Mouse (Mus musculus) forebrain, embryonic 13.5 days (tissue): ENCODE measurements around the gene Rusc2. TPM values are rescaled to one million over a fixed set of nuclear protein-coding genes. Genes with fewer than 3 reads are reported as not detected.

Experiments
- ATAC-seq: fragments of 200-750 bp; cut with Nextera tagmentation; 2 replicates; pipeline ENCODE4 v1.8.0; 2017
- H3K27ac ChIP-seq: fragments of 300-500 bp; sonication (generic); 2 replicates; pipeline ENCODE4 v1.5.1; 2015; ENCODE audit warnings: inconsistent platforms, mild to moderate bottlenecking, moderate library complexity
- H3K27me3 ChIP-seq: fragments of 300-500 bp; sonication (generic); 2 replicates; pipeline ENCODE4 v1.6.1; 2015; ENCODE audit warnings: mild to moderate bottlenecking, inconsistent platforms
- H3K36me3 ChIP-seq: fragments of 300-500 bp; sonication (generic); 2 replicates; pipeline ENCODE4 v1.6.1; 2015; ENCODE audit warnings: mild to moderate bottlenecking, inconsistent platforms; ENCODE audit not compliant: poor library complexity, severe bottlenecking
- H3K4me1 ChIP-seq: fragments of 300-500 bp; sonication (generic); 2 replicates; pipeline ENCODE4 v1.6.1; 2015; ENCODE audit warnings: inconsistent platforms
- H3K4me2 ChIP-seq: fragments of 300-500 bp; sonication (generic); 2 replicates; pipeline ENCODE4 v1.6.1; 2015; ENCODE audit warnings: inconsistent platforms, mild to moderate bottlenecking, moderate library complexity
- H3K4me3 ChIP-seq: fragments of 300-500 bp; sonication (generic); 2 replicates; pipeline ENCODE4 v1.5.1; 2015; ENCODE audit warnings: mild to moderate bottlenecking, inconsistent platforms
- H3K9ac ChIP-seq: fragments of 300-500 bp; sonication (generic); 2 replicates; pipeline ENCODE4 v1.6.1; 2015; ENCODE audit warnings: mild to moderate bottlenecking, inconsistent platforms
- H3K9me3 ChIP-seq: fragments of 300-500 bp; sonication (generic); replicated peaks from 2 replicates; pipeline ENCODE4 v1.6.1; 2016; ENCODE audit warnings: inconsistent platforms
- WGBS: fragments of 180-500 bp; shearing (Covaris S2); methylation state at CpG from one replicate; pipeline ENCODE4 v1.1.7; 2015; 5-methylcytosine and 5-hydroxymethylcytosine counted together
- polyA plus RNA-seq: library from polyadenylated mRNA; unstranded; fragments of >200 nt; fragmentation: Nextera tagmentation; extraction: Ambion mirVana; gene quantifications from 2 replicates; pipeline ENCODE4 v1.2.1, GENCODE M21; 2015

Rusc2 gene
- polyA plus RNA-seq, 1 experiment from 2014 or later: 38.9 TPM

- Histone ChIP-seq H3K9ac (no peak overlapping the region), H3K36me3 (no peaks in the 10 kb centered on the region), H3K4me3 (no peak overlapping the region), H3K4me2 (no peak overlapping the region), H3K27me3 (no peaks in the 10 kb centered on the region), H3K9me3 (no peaks in the 10 kb centered on the region), H3K27ac (no peak overlapping the region), H3K4me1 (peaks cover 31% of the 10 kb centered on the region)
- WGBS: 86% methylated on average over 9 of the region's 9 CpGs
- no peak for ATAC-seq
Observed at GRCm38 (mm10) chr4:43402212-43402611, 20.4 kb downstream of the Rusc2 start.

- H3K9me3 ChIP-seq: no peaks in the 10 kb centered on the region
- no peaks in the 10 kb centered on the region for H3K36me3 ChIP-seq
- H3K4me3 ChIP-seq: no peak overlapping the region
- no peaks in the 10 kb centered on the region for H3K27me3 ChIP-seq
- H3K9ac ChIP-seq: no peak overlapping the region
- no peak overlapping the region for H3K4me2 ChIP-seq
- H3K27ac ChIP-seq: no peak overlapping the region
- H3K4me1 ChIP-seq: peaks cover 35% of the 10 kb centered on the region
- WGBS: 92% methylated on average over 10 of the region's 10 CpGs
- ATAC-seq: no peak
Observed at GRCm38 (mm10) chr4:43404697-43405096, 22.9 kb downstream of the Rusc2 start.

GRCm38 (mm10) chr4:43406162-43406971 lies 24.6 kb downstream of the Rusc2 start:
- no peaks in the 10 kb centered on the region for H3K36me3 ChIP-seq
- no peaks in the 10 kb centered on the region for H3K9me3 ChIP-seq
- peaks cover 30% of the 10 kb centered on the region for H3K4me1 ChIP-seq
- no peaks in the 10 kb centered on the region for H3K27me3 ChIP-seq
- H3K27ac ChIP-seq: peak overlapping the region; percentile 94
- peak overlapping the region; percentile 89 for H3K9ac ChIP-seq
- H3K4me3 ChIP-seq: peak overlapping the region; percentile 57
- peak; percentile 95 for ATAC-seq
- 1% methylated on average over 28 of the region's 28 CpGs for WGBS
- peak overlapping the region; percentile 65 for H3K4me2 ChIP-seq

- H3K4me1 ChIP-seq: peaks cover 32% of the 10 kb centered on the region
- H3K4me3 ChIP-seq: peak overlapping the region; percentile 57
- peak overlapping the region; percentile 89 for H3K9ac ChIP-seq
- 67% methylated on average over 12 of the region's 12 CpGs for WGBS
- ATAC-seq: peak; percentile 59
- no peaks in the 10 kb centered on the region for H3K27me3 ChIP-seq
- H3K4me2 ChIP-seq: peak overlapping the region; percentile 65
- peak overlapping the region; percentile 94 for H3K27ac ChIP-seq
- no peaks in the 10 kb centered on the region for H3K9me3 ChIP-seq
- no peaks in the 10 kb centered on the region for H3K36me3 ChIP-seq
Observed at GRCm38 (mm10) chr4:43407071-43407920, 25.5 kb downstream of the Rusc2 start.

GRCm38 (mm10) chr4:43414761-43415160 lies 33.0 kb downstream of the Rusc2 start:
- peaks cover 46% of the 10 kb centered on the region for H3K36me3 ChIP-seq
- no peak overlapping the region for H3K27ac ChIP-seq
- H3K27me3 ChIP-seq: no peaks in the 10 kb centered on the region
- peaks cover 5% of the 10 kb centered on the region for H3K4me1 ChIP-seq
- 89% methylated on average over 14 of the region's 14 CpGs for WGBS
- no peak overlapping the region for H3K4me2 ChIP-seq
- H3K4me3 ChIP-seq: no peak overlapping the region
- 0 out of 2 replicates have a peak, but pooled peaks have one; percentile 30 for ATAC-seq
- H3K9me3 ChIP-seq: no peaks in the 10 kb centered on the region
- no peak overlapping the region for H3K9ac ChIP-seq

- Histone ChIP-seq H3K27me3 (no peaks in the 10 kb centered on the region), H3K4me3 (no peak overlapping the region), H3K36me3 (peaks cover 46% of the 10 kb centered on the region), H3K27ac (no peak overlapping the region), H3K9ac (no peak overlapping the region), H3K4me2 (no peak overlapping the region), H3K9me3 (no peaks in the 10 kb centered on the region), H3K4me1 (peaks cover 5% of the 10 kb centered on the region)
- WGBS: 92% methylated on average over 29 of the region's 29 CpGs
- no peak for ATAC-seq
Observed at GRCm38 (mm10) chr4:43415221-43416070, 33.7 kb downstream of the Rusc2 start.

- Histone ChIP-seq H3K27me3 (no peaks in the 10 kb centered on the region), H3K9me3 (no peaks in the 10 kb centered on the region), H3K27ac (no peak overlapping the region), H3K4me3 (no peak overlapping the region), H3K4me1 (peaks cover 5% of the 10 kb centered on the region), H3K36me3 (peaks cover 46% of the 10 kb centered on the region), H3K9ac (no peak overlapping the region), H3K4me2 (no peak overlapping the region)
- ATAC-seq: no peak
- 96% methylated on average over 22 of the region's 22 CpGs for WGBS
Observed at GRCm38 (mm10) chr4:43416071-43416490, 34.3 kb downstream of the Rusc2 start.

- Histone ChIP-seq H3K9me3 (no peaks in the 10 kb centered on the region), H3K36me3 (peaks cover 60% of the 10 kb centered on the region), H3K4me2 (no peak overlapping the region), H3K27me3 (no peaks in the 10 kb centered on the region), H3K4me3 (no peak overlapping the region), H3K9ac (no peak overlapping the region), H3K4me1 (no peaks in the 10 kb centered on the region; the same call in 1 of the 2 replicates), H3K27ac (no peak overlapping the region)
- WGBS: 87% methylated on average over 16 of the region's 16 CpGs
- no peak for ATAC-seq
Observed at GRCm38 (mm10) chr4:43417269-43418062, 35.7 kb downstream of the Rusc2 start.

- Histone ChIP-seq H3K27ac (no peak overlapping the region), H3K4me2 (no peak overlapping the region), H3K36me3 (peaks cover 70% of the 10 kb centered on the region), H3K9ac (no peak overlapping the region), H3K27me3 (peaks cover under 1% of the 10 kb centered on the region; the same call in 1 of the 2 replicates), H3K4me3 (no peak overlapping the region), H3K4me1 (no peaks in the 10 kb centered on the region; the same call in 1 of the 2 replicates), H3K9me3 (no peaks in the 10 kb centered on the region)
- ATAC-seq: no peak
- 76% methylated on average over 4 of the region's 4 CpGs for whole genome bisulfite sequencing
Observed at GRCm38 (mm10) chr4:43418450-43418849, 36.7 kb downstream of the Rusc2 start.

GRCm38 (mm10) chr4:43418973-43419656 lies 37.3 kb downstream of the Rusc2 start:
- H3K27me3 ChIP-seq: peaks cover 7% of the 10 kb centered on the region
- no peak for ATAC-seq
- H3K9ac ChIP-seq: no peak overlapping the region
- H3K4me1 ChIP-seq: no peaks in the 10 kb centered on the region
- H3K4me2 ChIP-seq: no peak overlapping the region
- peaks cover 75% of the 10 kb centered on the region for H3K36me3 ChIP-seq
- no peaks in the 10 kb centered on the region for H3K9me3 ChIP-seq
- no peak overlapping the region for H3K27ac ChIP-seq
- 62% methylated on average over 15 of the region's 15 CpGs for WGBS
- H3K4me3 ChIP-seq: no peak overlapping the region
